Mouse (Mus musculus): ENCODE data around the gene Astl.

- TF ChIP-seq CTCF (IDR thresholded peaks at IDR 0.05; ENCODE audit: low read depth) (no peak), EP300 (IDR thresholded peaks at IDR 0.05; ENCODE audit: low read depth) (no peak)
Measured at GRCm38 (mm10) chr2:127379250-127379649, 40.8 kb downstream of the Astl start.
